Mouse (Mus musculus) urinary bladder, postnatal 10 days (tissue): ENCODE measurements around the gene Adamtsl3.

Experiments used
- DNase-seq: peaks from one replicate; pipeline ENCODE4 v3.0.0; 2022; ENCODE audit warnings: low spot score

The Adamtsl3 gene

GRCm38 (mm10) chr7:82504101-82504500 lies 168.6 kb downstream of the Adamtsl3 start:
- no peak for DNase-seq

- no peak for DNase-seq
Observed at GRCm38 (mm10) chr7:82530583-82530982, 195.1 kb downstream of the Adamtsl3 start.

DNA sequence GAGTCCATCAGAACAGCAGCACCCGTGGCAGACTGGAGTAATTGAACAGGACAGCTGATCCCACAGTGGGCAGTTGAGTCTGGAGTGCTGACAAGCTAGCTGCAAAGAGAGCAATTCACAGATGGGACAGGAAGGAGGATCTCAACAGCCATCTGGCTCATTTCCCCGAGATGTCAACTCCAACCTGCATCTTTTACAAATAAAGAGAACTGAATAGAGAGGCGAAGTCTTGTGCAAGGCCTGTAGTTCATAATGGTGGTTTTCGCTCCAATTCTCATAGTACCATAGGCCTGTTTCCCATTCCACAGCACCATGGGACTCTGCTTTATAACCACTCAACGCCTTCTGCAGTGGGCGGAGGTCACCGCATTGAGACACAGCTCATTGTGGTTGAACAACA lies 195.9 kb downstream of the Adamtsl3 start:
- DNase-seq, result no peak

DNA sequence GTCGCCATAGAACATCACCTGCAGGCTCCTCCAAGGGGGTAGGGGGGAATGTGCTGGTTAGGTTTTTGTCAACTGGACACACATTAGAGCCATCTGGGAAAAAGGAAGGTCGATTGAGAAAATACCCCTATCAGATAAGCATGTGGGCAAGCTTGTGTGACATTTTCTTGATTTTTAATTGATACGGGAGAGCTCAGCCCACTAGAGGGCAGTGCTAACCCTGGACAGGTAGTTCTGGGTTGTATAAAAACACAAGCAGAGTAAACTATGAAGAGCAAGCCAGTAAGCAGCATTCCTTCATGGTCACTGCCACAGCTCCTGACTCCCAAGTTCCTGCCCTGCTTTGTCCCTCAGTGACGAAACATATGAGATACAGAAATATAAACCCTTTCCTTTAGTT lies 197.7 kb downstream of the Adamtsl3 start:
- DNase-seq, result no peak

- DNase-seq, result no peak
Observed at GRCm38 (mm10) chr7:82533747-82534504, 198.4 kb downstream of the Adamtsl3 start.

- no peak for DNase-seq
Observed at GRCm38 (mm10) chr7:82544390-82544919, 209.0 kb downstream of the Adamtsl3 start.

DNA sequence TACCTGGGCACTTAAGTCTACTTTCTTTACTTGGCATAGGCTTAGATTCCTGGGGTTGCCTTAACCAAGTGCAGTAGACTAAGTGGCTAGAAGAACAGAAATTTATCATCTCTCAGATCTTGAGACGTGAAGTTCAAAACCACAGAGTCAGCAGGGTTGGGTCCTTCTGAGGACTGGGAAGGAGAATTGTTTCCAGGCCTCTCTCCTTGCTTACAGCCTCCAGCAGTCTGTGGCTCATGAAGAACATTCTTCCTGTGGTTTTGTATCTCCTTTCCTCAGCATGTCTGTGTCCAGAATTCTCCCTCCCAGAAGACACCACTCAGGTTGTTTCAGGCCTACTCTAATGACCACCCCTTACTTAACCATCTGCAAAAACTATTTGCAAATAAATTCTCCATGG lies 216.5 kb downstream of the Adamtsl3 start:
- no peak for DNase-seq

DNA sequence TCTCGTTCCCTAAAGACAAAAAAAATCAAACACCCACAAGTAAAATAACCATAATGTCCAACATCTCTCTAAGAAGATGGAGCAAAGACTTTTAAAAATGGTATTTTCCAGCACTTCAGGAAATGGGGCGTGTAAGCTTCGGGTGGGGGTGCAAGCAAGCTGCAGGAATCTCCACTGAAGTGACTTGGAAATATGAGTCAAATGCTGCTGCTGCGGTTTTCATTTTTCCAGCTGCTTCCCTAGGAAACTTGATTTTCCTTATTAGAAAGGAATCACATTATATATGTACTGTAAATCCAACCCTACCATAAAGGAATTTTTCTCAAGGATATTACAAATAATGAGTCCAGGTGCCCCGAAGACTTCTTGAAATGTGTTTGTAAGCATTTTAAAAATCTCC lies 220.3 kb downstream of the Adamtsl3 start:
- DNase-seq, result no peak

- DNase-seq, result no peak
Observed at GRCm38 (mm10) chr7:82556417-82556816, 220.9 kb downstream of the Adamtsl3 start.

- DNase-seq, result no peak
Observed at GRCm38 (mm10) chr7:82557111-82557510, 221.6 kb downstream of the Adamtsl3 start.

DNA sequence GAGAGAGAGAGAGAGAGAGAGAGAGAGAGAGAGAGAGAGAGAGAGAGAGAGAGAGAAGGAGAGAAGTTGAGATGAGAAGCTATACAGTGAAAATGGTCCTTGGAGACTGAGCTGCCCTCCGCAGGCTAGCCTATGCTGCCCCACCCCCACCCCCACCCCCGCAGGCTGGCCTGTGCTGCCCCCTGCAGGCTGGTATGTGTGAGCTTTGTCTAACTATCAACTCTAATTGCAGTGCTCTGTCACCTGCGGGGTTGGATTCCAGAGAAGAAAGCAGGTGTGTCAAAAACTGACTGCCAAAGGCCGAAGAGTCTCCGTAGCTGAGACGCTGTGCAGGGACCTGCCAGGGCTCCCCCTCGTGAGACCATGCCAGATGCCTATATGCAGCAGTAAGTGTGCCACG lies 231.2 kb downstream of the Adamtsl3 start:
- no peak for DNase-seq

DNA sequence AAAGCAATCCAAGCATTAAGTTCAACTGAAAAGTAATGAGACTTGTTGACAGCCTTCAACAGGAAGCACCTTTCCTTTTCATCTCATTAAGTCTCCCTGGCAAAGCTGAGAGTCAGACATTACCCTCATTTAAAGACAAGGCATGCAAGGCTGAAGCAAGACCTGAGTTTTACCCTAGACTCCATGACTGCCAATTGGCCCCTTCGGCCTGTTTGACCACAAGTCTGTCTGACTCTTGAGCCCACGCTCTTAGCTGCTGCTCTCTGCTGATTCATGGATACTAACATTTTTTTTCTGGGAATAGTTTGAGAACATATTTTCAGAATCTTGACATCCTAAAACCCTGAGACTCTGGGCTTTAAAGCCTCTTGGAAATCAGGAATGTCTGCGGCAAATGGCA lies 232.3 kb downstream of the Adamtsl3 start:
- no peak for DNase-seq

DNA sequence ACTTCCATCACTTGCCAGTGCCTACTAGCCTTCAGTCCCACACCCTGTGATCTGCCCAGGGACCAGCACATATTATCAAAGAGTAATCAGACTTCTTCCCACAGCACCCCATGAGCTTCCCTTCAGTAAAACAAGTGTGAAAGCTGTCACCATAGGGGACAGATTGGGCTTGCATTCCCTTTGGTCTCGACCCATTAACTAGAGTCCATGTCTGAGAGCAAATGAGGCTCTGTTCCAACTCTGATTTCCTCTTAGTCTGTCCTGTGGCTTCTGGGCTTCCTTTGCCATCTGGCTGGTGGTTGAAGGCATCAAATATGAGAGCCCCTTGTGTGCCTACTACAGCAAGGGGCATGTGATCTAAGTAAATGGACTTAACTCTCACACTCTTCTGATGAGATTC lies 237.5 kb downstream of the Adamtsl3 start:
- no peak for DNase-seq

GRCm38 (mm10) chr7:82580007-82580406 lies 244.5 kb downstream of the Adamtsl3 start:
- DNase-seq, result no peak

DNA sequence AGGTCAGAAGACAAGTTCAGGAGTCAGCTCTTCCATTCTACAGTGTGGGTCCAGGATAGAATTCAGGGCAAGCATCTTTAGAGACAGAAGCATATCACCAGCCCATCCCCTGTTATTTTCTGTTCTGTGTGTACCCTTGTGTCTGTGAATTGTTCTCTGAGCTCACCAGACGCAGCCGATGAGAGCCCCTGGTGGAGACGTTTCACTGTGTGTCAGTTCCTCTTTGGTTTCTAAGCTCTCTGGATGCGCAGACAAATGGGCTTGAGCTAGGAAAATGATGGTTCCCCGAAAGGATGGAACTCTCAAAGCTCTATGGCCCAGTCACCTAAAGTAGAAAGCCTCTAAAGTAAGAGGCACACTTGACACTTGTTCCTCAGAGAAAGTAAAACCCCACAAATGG lies 246.3 kb downstream of the Adamtsl3 start:
- DNase-seq, result no peak

- DNase-seq, result no peak
Observed at GRCm38 (mm10) chr7:82582534-82582933, 247.0 kb downstream of the Adamtsl3 start.

DNA sequence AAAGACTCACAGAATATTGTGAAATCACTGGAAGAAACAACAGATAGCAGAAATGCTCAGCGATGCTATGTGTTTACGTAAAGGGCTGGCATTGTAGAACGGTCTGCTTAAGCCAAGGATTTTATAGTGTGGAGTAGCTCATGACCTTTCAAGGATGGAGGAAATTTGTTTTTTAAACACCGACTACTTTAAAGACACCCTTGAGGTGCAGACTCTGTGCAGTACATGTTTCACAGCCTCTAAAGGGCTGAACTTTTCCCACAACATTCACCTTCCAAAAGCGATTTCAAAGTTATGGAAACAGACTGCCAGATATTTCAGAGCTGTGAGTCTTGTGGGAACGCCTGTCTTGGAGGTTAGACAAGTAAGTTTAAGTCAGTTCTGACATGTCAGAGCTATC lies 255.4 kb downstream of the Adamtsl3 start:
- DNase-seq, result no peak

DNA sequence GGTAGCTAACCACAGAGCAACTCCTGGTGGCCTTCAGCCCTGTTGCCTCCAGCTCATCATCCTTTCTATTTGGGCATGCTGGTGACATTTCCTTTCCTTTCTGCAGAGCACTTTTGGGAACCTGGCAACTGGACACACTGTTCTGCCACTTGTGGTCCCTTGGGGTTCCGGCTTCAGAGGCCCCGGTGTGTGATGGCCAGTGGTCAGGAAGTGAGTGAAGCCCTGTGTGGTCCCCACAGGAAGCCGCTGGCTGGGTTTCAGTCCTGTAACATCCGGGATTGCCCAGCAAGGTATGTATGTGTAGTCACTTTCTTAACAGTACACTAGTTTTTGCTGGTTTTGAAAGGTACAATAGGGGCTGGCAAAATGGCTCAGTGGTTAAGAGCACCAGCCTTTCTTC lies 266.5 kb downstream of the Adamtsl3 start:
- DNase-seq, result no peak

DNA sequence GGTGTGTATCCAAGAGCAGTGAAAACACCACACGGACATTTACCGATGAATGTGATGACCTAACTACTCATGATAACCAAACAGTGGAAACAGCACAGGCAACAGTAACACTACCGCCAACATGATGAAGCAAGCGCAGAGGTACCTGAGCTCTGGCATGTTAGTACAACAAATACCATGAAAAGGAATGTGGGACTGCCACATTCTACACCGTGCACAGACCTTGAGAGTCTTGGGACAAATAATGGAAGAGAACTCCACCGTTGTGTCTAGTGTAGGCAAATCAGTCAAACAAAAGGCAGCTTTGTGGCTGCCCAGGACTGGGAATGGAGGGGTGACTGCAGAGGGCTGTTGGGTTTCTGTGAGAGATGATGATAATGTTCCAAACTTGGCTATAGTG lies 269.9 kb downstream of the Adamtsl3 start:
- DNase-seq, result no peak

DNA sequence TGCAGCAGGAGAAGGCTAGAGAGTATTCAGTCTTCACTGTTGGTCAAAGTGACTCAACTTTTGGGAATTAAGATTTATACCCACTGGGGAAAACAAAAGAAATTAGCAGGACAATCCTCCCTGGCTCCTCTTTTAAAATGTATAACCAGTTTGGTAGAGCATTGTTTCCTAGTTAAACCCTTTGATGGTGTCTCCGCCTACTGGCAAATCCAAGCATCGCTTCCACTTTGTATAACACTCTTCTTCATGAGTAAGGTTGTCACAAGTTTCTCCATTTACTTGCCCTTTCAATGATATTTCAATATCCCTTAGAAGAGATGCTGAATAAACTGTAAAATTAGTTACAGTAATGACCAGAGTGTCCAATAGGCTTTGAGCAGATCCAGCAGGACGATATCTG lies 274.1 kb downstream of the Adamtsl3 start:
- no peak for DNase-seq

DNA sequence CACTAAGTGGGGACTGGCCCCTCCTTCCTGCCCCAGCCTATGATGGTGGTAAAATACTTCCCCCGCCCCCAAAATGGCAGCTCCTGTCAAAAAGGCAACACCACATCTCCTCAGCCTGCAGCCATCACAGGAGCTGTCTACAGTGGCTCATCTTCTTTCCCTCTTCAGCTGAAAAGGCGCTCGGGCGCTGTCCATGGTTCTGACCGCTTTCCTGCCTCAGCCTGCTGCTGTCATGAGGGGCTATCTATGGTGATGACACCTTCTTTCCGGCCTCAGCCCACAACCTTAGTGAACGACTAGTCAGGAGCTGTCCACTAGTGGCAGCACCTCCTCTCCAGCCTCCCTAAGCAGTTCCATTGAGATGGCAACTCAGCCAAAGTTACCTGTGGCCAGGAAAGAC lies 289.8 kb downstream of the Adamtsl3 start:
- DNase-seq, result no peak

DNA sequence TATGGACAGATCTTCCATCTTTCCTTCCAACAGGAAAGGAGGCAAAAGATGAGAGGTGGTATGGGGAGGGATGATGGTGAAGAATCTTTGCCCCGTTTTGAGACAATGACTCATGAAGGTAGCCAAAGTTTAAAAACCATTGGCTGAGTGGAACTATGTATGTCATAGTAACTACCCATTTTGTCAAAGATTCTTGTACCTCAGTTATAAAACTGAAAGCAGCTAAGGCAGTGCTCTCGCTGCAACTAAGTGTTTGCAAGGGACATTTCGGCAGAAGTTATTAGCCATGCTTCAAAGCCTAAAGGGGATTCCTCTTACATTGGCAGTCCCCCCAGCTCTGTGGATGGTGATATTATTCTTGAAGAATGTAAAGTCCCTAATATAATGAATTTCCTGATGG lies 311.7 kb downstream of the Adamtsl3 start:
- no peak for DNase-seq

DNA sequence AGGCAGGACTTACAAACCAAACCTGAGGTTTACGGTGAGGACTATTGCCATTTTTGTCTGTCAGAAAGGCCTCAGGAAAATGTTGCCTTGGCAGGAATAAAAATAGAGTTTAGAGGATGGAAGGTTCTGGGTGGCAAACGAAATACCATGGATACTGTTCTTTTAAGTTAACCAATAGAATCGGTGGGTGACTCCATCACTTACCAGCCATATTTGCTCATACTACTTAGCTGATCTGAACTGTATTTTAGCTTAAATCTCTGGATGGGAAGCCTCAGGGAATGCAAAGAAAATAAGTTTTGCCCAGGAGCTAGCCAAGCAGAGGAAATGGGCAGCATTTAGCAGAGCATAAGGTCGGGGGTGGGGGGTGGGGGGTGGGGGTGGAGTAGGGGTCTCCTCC lies 312.4 kb downstream of the Adamtsl3 start:
- no peak for DNase-seq
